Mouse (Mus musculus): ENCODE results near the gene Slc12a4. TPM values are rescaled to one million over a fixed set of nuclear protein-coding genes. Genes with fewer than 3 reads are reported as not detected.
"Not testable (repeated sequence)": the region's sequence is repeated elsewhere in the genome, so short reads cannot be mapped to it uniquely, and the experiment has no call there.

Gene Slc12a4
- total RNA-seq (2014; rRNA removed) (10.8 and 14.2 TPM in 2 replicates), polyA plus RNA-seq (2012; rRNA removed) (10.7 and 16.0 TPM in 2 replicates)

DNA sequence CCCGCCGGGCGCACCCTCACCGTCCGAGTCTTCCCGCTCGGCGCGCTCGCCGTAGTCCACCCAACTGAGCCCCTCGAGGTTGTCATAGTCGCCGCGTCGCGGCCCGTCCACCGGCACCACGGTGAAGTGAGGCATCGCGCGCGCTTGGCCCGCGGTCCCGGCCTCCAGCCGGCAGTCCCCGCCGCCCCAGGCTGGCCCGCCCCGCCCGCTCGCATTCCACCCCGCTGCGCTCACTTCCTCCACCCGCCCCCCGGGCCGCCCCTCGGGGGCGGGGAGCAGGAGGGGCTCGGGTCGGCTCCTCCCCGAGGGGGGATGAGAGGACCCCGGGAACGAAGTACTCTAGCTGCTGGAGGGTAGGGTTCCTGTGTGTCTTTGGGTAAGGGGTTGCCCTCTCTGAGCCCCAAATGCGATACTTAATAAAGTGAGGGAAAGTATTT, at the start of gene Slc12a4:
Gene Slc12a4, minus strand, starts transcription at position 193 of the 437 bp plus-strand sequence.
- Histone ChIP-seq H3K27me3 (ENCODE audit: control insufficient read depth, insufficient read depth, low read length) (no peaks in the 10 kb centered on the region), H3K9ac (ENCODE audit: low read depth, low read length) (peak within 1 kb of the TSS; percentile 94), H3K4me1 (ENCODE audit: control insufficient read depth, insufficient read depth, low read length) (peaks cover 13% of the 10 kb centered on the region), H3K36me3 (ENCODE audit: control insufficient read depth, insufficient read depth, low read length) (no peaks in the 10 kb centered on the region), H3K27ac (replicated peaks; ENCODE audit: insufficient read depth, low read depth, low read length) (peak within 1 kb of the TSS; percentile 67), H3K4me3 (ENCODE audit: insufficient read depth, low read depth, low read length) (peak within 1 kb of the TSS; percentile 91), H3K79me2 (ENCODE audit: control insufficient read depth, insufficient read depth, low read length) (peaks cover 20% of the 10 kb centered on the region; the same call in 1 of the 2 replicates)
- WGBS: under 1% methylated on average over 46 of the region's 47 CpGs
- TF ChIP-seq CTCF (IDR thresholded peaks at IDR 0.05; ENCODE audit: low read depth, low read length) (no peak), POLR2A (IDR thresholded peaks at IDR 0.05; ENCODE audit: extremely low read depth, insufficient read depth, low read length) (peak; percentile 72; the same call in 1 of the 2 replicates)
- DNase-seq (ENCODE audit: extremely low read depth, low read depth, low spot score): peak; percentile 20

DNA sequence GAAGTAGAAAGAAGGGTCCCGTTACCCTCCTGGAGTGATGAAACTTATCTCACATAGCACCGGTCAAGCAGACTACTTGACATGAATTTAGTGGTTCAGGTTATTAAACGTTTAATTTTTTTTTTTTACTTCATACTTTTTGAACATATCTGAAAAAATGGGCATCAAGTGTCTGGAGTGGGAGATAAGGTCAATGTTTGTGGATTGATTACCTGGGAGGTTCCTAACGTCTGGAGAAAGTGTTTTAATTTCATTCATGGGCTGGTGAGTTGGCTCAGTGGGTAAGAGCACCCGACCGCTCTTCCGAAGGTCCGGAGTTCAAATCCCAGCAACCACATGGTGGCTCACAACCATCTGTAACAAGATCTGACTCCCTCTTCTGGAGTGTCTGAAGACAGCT, 46.3 kb upstream of the Slc12a4 start:
- H3K9ac ChIP-seq (ENCODE audit: low read depth, low read length); H3K27ac ChIP-seq (replicated peaks; ENCODE audit: insufficient read depth, low read depth, low read length); H3K36me3 ChIP-seq (ENCODE audit: control insufficient read depth, insufficient read depth, low read length): not testable (repeated sequence)

GRCm38 (mm10) chr8:106011643-106011986, 45.7 kb upstream of the Slc12a4 start, which contains the start of gene Ddx28:
Ddx28 (minus strand) TSS chr8:106011882.
- Histone ChIP-seq H3K27ac (replicated peaks; ENCODE audit: insufficient read depth, low read depth, low read length) (peak within 1 kb of the TSS; percentile 39), H3K4me1 (ENCODE audit: control insufficient read depth, insufficient read depth, low read length) (peaks cover 8% of the 10 kb centered on the region), H3K27me3 (ENCODE audit: control insufficient read depth, insufficient read depth, low read length) (no peaks in the 10 kb centered on the region), H3K4me3 (ENCODE audit: insufficient read depth, low read depth, low read length) (peak within 1 kb of the TSS; percentile 72), H3K36me3 (ENCODE audit: control insufficient read depth, insufficient read depth, low read length) (no peaks in the 10 kb centered on the region; the same call in 1 of the 2 replicates), H3K9ac (ENCODE audit: low read depth, low read length) (peak within 1 kb of the TSS; percentile 80), H3K79me2 (ENCODE audit: control insufficient read depth, insufficient read depth, low read length) (peaks cover 3% of the 10 kb centered on the region; the same call in 1 of the 2 replicates)
- peak; percentile 58 for DNase-seq (ENCODE audit: extremely low read depth, low read depth, low spot score)
- TF ChIP-seq CTCF (IDR thresholded peaks at IDR 0.05; ENCODE audit: low read depth, low read length) (no peak), POLR2A (IDR thresholded peaks at IDR 0.05; ENCODE audit: extremely low read depth, insufficient read depth, low read length) (no peak)
- WGBS: under 1% methylated on average over 6 of the region's 6 CpGs

More for the DNA sequence above, 46.3 kb upstream of the Slc12a4 start:
- H3K79me2 ChIP-seq (ENCODE audit: control insufficient read depth, insufficient read depth, low read length); H3K4me1 ChIP-seq (ENCODE audit: control insufficient read depth, insufficient read depth, low read length); H3K27me3 ChIP-seq (ENCODE audit: control insufficient read depth, insufficient read depth, low read length); H3K4me3 ChIP-seq (ENCODE audit: insufficient read depth, low read depth, low read length); DNase-seq (ENCODE audit: extremely low read depth, low read depth, low spot score): not testable (repeated sequence)
- 74% methylated on average over 8 of the region's 8 CpGs for WGBS

- Histone ChIP-seq H3K27me3 (ENCODE audit: control insufficient read depth, insufficient read depth, low read length) (no peaks in the 10 kb centered on the region), H3K4me3 (ENCODE audit: insufficient read depth, low read depth, low read length) (peak overlapping the region; percentile 72), H3K4me1 (ENCODE audit: control insufficient read depth, insufficient read depth, low read length) (peaks cover 8% of the 10 kb centered on the region), H3K36me3 (ENCODE audit: control insufficient read depth, insufficient read depth, low read length) (no peaks in the 10 kb centered on the region), H3K79me2 (ENCODE audit: control insufficient read depth, insufficient read depth, low read length) (peaks cover 3% of the 10 kb centered on the region; the same call in 1 of the 2 replicates), H3K9ac (ENCODE audit: low read depth, low read length) (peak overlapping the region; percentile 80), H3K27ac (replicated peaks; ENCODE audit: insufficient read depth, low read depth, low read length) (peak overlapping the region; percentile 39)
- peak; percentile 40; the same call in 1 of the 2 replicates for TF ChIP-seq POLR2A (IDR thresholded peaks at IDR 0.05; ENCODE audit: extremely low read depth, insufficient read depth, low read length)
- no peak for TF ChIP-seq CTCF (IDR thresholded peaks at IDR 0.05; ENCODE audit: low read depth, low read length)
- WGBS: under 1% methylated on average over 74 of the region's 74 CpGs
- DNase-seq (ENCODE audit: extremely low read depth, low read depth, low spot score): peak; percentile 80
These were observed 45.1 kb upstream of the Slc12a4 start for GRCm38 (mm10) chr8:106010748-106011642.

GRCm38 (mm10) chr8:106007891-106008290, 42.0 kb upstream of the Slc12a4 start:
- H3K79me2 ChIP-seq (ENCODE audit: control insufficient read depth, insufficient read depth, low read length); H3K27me3 ChIP-seq (ENCODE audit: control insufficient read depth, insufficient read depth, low read length); H3K4me1 ChIP-seq (ENCODE audit: control insufficient read depth, insufficient read depth, low read length); H3K4me3 ChIP-seq (ENCODE audit: insufficient read depth, low read depth, low read length); H3K9ac ChIP-seq (ENCODE audit: low read depth, low read length); H3K27ac ChIP-seq (replicated peaks; ENCODE audit: insufficient read depth, low read depth, low read length); H3K36me3 ChIP-seq (ENCODE audit: control insufficient read depth, insufficient read depth, low read length): not testable (repeated sequence)
- WGBS: 31% methylated on average over 3 of the region's 3 CpGs
- DNase-seq (ENCODE audit: extremely low read depth, low read depth, low spot score): peak; percentile 56

GRCm38 (mm10) chr8:106007135-106007534, 41.2 kb upstream of the Slc12a4 start:
- H3K9ac ChIP-seq (ENCODE audit: low read depth, low read length): no peak overlapping the region
- no peaks in the 10 kb centered on the region for H3K36me3 ChIP-seq (ENCODE audit: control insufficient read depth, insufficient read depth, low read length)
- peaks cover 8% of the 10 kb centered on the region for H3K4me1 ChIP-seq (ENCODE audit: control insufficient read depth, insufficient read depth, low read length)
- H3K4me3 ChIP-seq (ENCODE audit: insufficient read depth, low read depth, low read length): no peak overlapping the region
- DNase-seq (ENCODE audit: extremely low read depth, low read depth, low spot score): no peak
- WGBS: 31% methylated on average over 3 of the region's 3 CpGs
- H3K27me3 ChIP-seq (ENCODE audit: control insufficient read depth, insufficient read depth, low read length): no peaks in the 10 kb centered on the region
- no peak overlapping the region for H3K27ac ChIP-seq (replicated peaks; ENCODE audit: insufficient read depth, low read depth, low read length)
- TF ChIP-seq POLR2A (IDR thresholded peaks at IDR 0.05; ENCODE audit: extremely low read depth, insufficient read depth, low read length) (no peak), CTCF (IDR thresholded peaks at IDR 0.05; ENCODE audit: low read depth, low read length) (no peak)
- H3K79me2 ChIP-seq (ENCODE audit: control insufficient read depth, insufficient read depth, low read length): peaks cover 3% of the 10 kb centered on the region; the same call in 1 of the 2 replicates
